Mouse (Mus musculus) cerebellum, postnatal 4 days (tissue): Measurements from ENCODE around the gene Coq10b.
"Not testable (repeated sequence)": the region's sequence is repeated elsewhere in the genome, so short reads cannot be mapped to it uniquely, and the experiment has no call there.

Experiments
- DNase-seq, 2 experiments: peaks; one replicate each; pipeline ENCODE4 v3.0.0; 2022; ENCODE audit warnings: low spot score in 2 of 2, mixed read lengths in 1 of 2

The Coq10b gene

GRCm38 (mm10) chr1:55055322-55056115 is 2.9 kb downstream of the Coq10b start:
- DNase-seq: no peak

- DNase-seq: not testable (repeated sequence)
These were observed 5.8 kb downstream of the Coq10b start for GRCm38 (mm10) chr1:55058383-55058782.

- DNase-seq: no peak
These were observed 8.5 kb downstream of the Coq10b start for GRCm38 (mm10) chr1:55061099-55061498.

GRCm38 (mm10) chr1:55061772-55062171 is 9.2 kb downstream of the Coq10b start:
- DNase-seq: no peak

GRCm38 (mm10) chr1:55072328-55072727 is 19.8 kb downstream of the Coq10b start:
- not testable (repeated sequence) for DNase-seq

GRCm38 (mm10) chr1:55074757-55075156 is 22.2 kb downstream of the Coq10b start:
- DNase-seq: no peak

GRCm38 (mm10) chr1:55075652-55076394 is 23.3 kb downstream of the Coq10b start:
- no peak for DNase-seq

GRCm38 (mm10) chr1:55076395-55076743 is 23.8 kb downstream of the Coq10b start:
- no peak for DNase-seq

- no peak for DNase-seq
These were observed 24.4 kb downstream of the Coq10b start for GRCm38 (mm10) chr1:55076849-55077516.

GRCm38 (mm10) chr1:55079677-55080076 is 27.1 kb downstream of the Coq10b start:
- no peak for DNase-seq

GRCm38 (mm10) chr1:55082106-55082505 is 29.5 kb downstream of the Coq10b start:
- DNase-seq: no peak

GRCm38 (mm10) chr1:55085781-55086366 is 33.3 kb downstream of the Coq10b start:
- DNase-seq: no peak

GRCm38 (mm10) chr1:55086868-55087400 is 34.4 kb downstream of the Coq10b start:
- peak in 1 of 2 experiments; percentile 4 for DNase-seq

- DNase-seq: peak in 1 of 2 experiments; percentile 53
These were observed 34.9 kb downstream of the Coq10b start for GRCm38 (mm10) chr1:55087401-55087904.

- DNase-seq: peak; percentile 97 to 98
These were observed 35.5 kb downstream of the Coq10b start, which contains the start of the genes Hspe1 and Hspd1 for GRCm38 (mm10) chr1:55087932-55088610. TSS of gene Hspe1 (plus strand) at chr1:55088132. TSS of gene Hspd1 (minus strand) at chr1:55088243.

GRCm38 (mm10) chr1:55088611-55089497 is 36.3 kb downstream of the Coq10b start:
- DNase-seq: no peak

- no peak for DNase-seq
These were observed 37.0 kb downstream of the Coq10b start for GRCm38 (mm10) chr1:55089498-55090064.

- no peak for DNase-seq
These were observed 39.5 kb downstream of the Coq10b start for GRCm38 (mm10) chr1:55092056-55092455.

GRCm38 (mm10) chr1:55092469-55092868 is 39.9 kb downstream of the Coq10b start:
- DNase-seq: no peak
